Mouse (Mus musculus): ENCODE data around the gene Ankrd45. TPM values are rescaled to one million over a fixed set of nuclear protein-coding genes. Genes with fewer than 3 reads are reported as not detected.
A peak's percentile ranks its signal among the peaks of the same experiment; 100 is the strongest.

Gene Ankrd45
- polyA plus RNA-seq (2016; fragmentation: Nextera tagmentation; extraction: Ambion mirVana): 10.0 and 10.4 TPM in 2 replicates

- no peak within 1 kb of the TSS for H3K27ac ChIP-seq
- no peaks in the 10 kb centered on the region for H3K36me3 ChIP-seq (replicated peaks)
- H3K4me2 ChIP-seq: peak within 1 kb of the TSS; percentile 78
- H3K4me3 ChIP-seq (replicated peaks): peak within 1 kb of the TSS; percentile 51
- 0 out of 2 replicates have a peak, but pooled peaks cover 9% of the 10 kb centered on the region for H3K4me1 ChIP-seq
- no peaks in the 10 kb centered on the region for H3K9me3 ChIP-seq
- 3% methylated on average over 33 of the region's 33 CpGs for WGBS
- peaks cover 4% of the 10 kb centered on the region; the same call in 1 of the 2 replicates for H3K27me3 ChIP-seq
- H3K9ac ChIP-seq: peak within 1 kb of the TSS; percentile 62
- ATAC-seq (ENCODE audit: low FRiP score): peak; percentile 97
These were observed at the start of gene Ankrd45 for GRCm38 (mm10) chr1:161142531-161143159. Gene Ankrd45, plus strand, starts transcription at chr1:161142691.

GRCm38 (mm10) chr1:161099721-161100405 is 42.6 kb upstream of the Ankrd45 start:
- H3K4me1 ChIP-seq: no peaks in the 10 kb centered on the region
- H3K9me3 ChIP-seq: no peaks in the 10 kb centered on the region
- peaks cover 27% of the 10 kb centered on the region for H3K36me3 ChIP-seq (replicated peaks)
- H3K27ac ChIP-seq: no peak overlapping the region
- H3K9ac ChIP-seq: no peak overlapping the region
- no peak overlapping the region for H3K4me3 ChIP-seq (replicated peaks)
- no peak for ATAC-seq (ENCODE audit: low FRiP score)
- no peaks in the 10 kb centered on the region for H3K27me3 ChIP-seq
- WGBS: 95% methylated on average over 4 of the region's 4 CpGs
- no peak overlapping the region for H3K4me2 ChIP-seq

- Histone ChIP-seq H3K4me1 (no peaks in the 10 kb centered on the region), H3K9me3 (no peaks in the 10 kb centered on the region), H3K4me3 (replicated peaks) (no peak overlapping the region), H3K27ac (no peak overlapping the region), H3K27me3 (no peaks in the 10 kb centered on the region), H3K9ac (no peak overlapping the region), H3K36me3 (replicated peaks) (peaks cover 27% of the 10 kb centered on the region), H3K4me2 (no peak overlapping the region)
- WGBS: 81% methylated on average over 1 of the region's 1 CpGs
- ATAC-seq (ENCODE audit: low FRiP score): no peak
These were observed 38.6 kb upstream of the Ankrd45 start for GRCm38 (mm10) chr1:161103842-161104241.

GRCm38 (mm10) chr1:161109216-161109615 is 33.3 kb upstream of the Ankrd45 start:
- Histone ChIP-seq H3K27me3 (no peaks in the 10 kb centered on the region), H3K4me1 (no peaks in the 10 kb centered on the region), H3K4me3 (replicated peaks) (no peak overlapping the region), H3K9ac (no peak overlapping the region), H3K27ac (no peak overlapping the region), H3K9me3 (no peaks in the 10 kb centered on the region), H3K36me3 (replicated peaks) (peaks cover 15% of the 10 kb centered on the region), H3K4me2 (no peak overlapping the region)
- WGBS: 87% methylated on average over 8 of the region's 8 CpGs
- ATAC-seq (ENCODE audit: low FRiP score): no peak

GRCm38 (mm10) chr1:161114591-161114990 is 27.9 kb upstream of the Ankrd45 start:
- H3K9ac ChIP-seq: no peak overlapping the region
- no peaks in the 10 kb centered on the region for H3K4me1 ChIP-seq
- H3K9me3 ChIP-seq: no peaks in the 10 kb centered on the region
- no peaks in the 10 kb centered on the region for H3K27me3 ChIP-seq
- H3K27ac ChIP-seq: no peak overlapping the region
- H3K36me3 ChIP-seq (replicated peaks): peaks cover under 1% of the 10 kb centered on the region; the same call in 1 of the 2 replicates
- no peak for ATAC-seq (ENCODE audit: low FRiP score)
- H3K4me2 ChIP-seq: no peak overlapping the region
- no peak overlapping the region for H3K4me3 ChIP-seq (replicated peaks)

GRCm38 (mm10) chr1:161122661-161123418 is 19.7 kb upstream of the Ankrd45 start:
- H3K9ac ChIP-seq: no peak overlapping the region
- H3K4me3 ChIP-seq (replicated peaks): no peak overlapping the region
- H3K27me3 ChIP-seq: no peaks in the 10 kb centered on the region
- no peaks in the 10 kb centered on the region for H3K9me3 ChIP-seq
- peaks cover 10% of the 10 kb centered on the region for H3K36me3 ChIP-seq (replicated peaks)
- ATAC-seq (ENCODE audit: low FRiP score): no peak
- H3K4me2 ChIP-seq: no peak overlapping the region
- WGBS: 90% methylated on average over 10 of the region's 10 CpGs
- H3K4me1 ChIP-seq: no peaks in the 10 kb centered on the region
- H3K27ac ChIP-seq: no peak overlapping the region

- 81% methylated on average over 1 of the region's 1 CpGs for WGBS
- ATAC-seq (ENCODE audit: low FRiP score): no peak
- Histone ChIP-seq H3K9ac (no peak overlapping the region), H3K27me3 (no peaks in the 10 kb centered on the region), H3K4me2 (no peak overlapping the region), H3K9me3 (no peaks in the 10 kb centered on the region), H3K4me1 (peaks cover 13% of the 10 kb centered on the region), H3K4me3 (replicated peaks) (no peak overlapping the region), H3K36me3 (replicated peaks) (peaks cover 5% of the 10 kb centered on the region; the same call in 1 of the 2 replicates), H3K27ac (no peak overlapping the region)
These were observed 16.0 kb upstream of the Ankrd45 start for GRCm38 (mm10) chr1:161126461-161126860.

GRCm38 (mm10) chr1:161130726-161131664 is 11.5 kb upstream of the Ankrd45 start, which contains the start of gene Klhl20:
Gene Klhl20, minus strand, starts transcription at chr1:161131511.
- Histone ChIP-seq H3K36me3 (replicated peaks) (peaks cover 5% of the 10 kb centered on the region; the same call in 1 of the 2 replicates), H3K9ac (peak within 1 kb of the TSS; percentile 88), H3K4me1 (peaks cover 13% of the 10 kb centered on the region), H3K4me3 (replicated peaks) (peak within 1 kb of the TSS; percentile 84), H3K27ac (peak within 1 kb of the TSS; percentile 80), H3K27me3 (peaks cover 5% of the 10 kb centered on the region; the same call in 1 of the 2 replicates), H3K9me3 (no peaks in the 10 kb centered on the region), H3K4me2 (peak within 1 kb of the TSS; percentile 75)
- 1% methylated on average over 41 of the region's 41 CpGs for WGBS
- peak; percentile 96 for ATAC-seq (ENCODE audit: low FRiP score)

- H3K4me1 ChIP-seq: 0 out of 2 replicates have a peak, but pooled peaks cover 9% of the 10 kb centered on the region
- no peaks in the 10 kb centered on the region for H3K36me3 ChIP-seq (replicated peaks)
- H3K27ac ChIP-seq: no peak overlapping the region
- ATAC-seq (ENCODE audit: low FRiP score): no peak
- H3K4me3 ChIP-seq (replicated peaks): no peak overlapping the region
- no peaks in the 10 kb centered on the region for H3K9me3 ChIP-seq
- WGBS: 89% methylated on average over 2 of the region's 2 CpGs
- no peak overlapping the region for H3K4me2 ChIP-seq
- no peak overlapping the region for H3K9ac ChIP-seq
- H3K27me3 ChIP-seq: peaks cover 4% of the 10 kb centered on the region; the same call in 1 of the 2 replicates
These were observed 3.0 kb upstream of the Ankrd45 start for GRCm38 (mm10) chr1:161139496-161139895.

GRCm38 (mm10) chr1:161140026-161140762 is 2.3 kb upstream of the Ankrd45 start:
- H3K9me3 ChIP-seq: no peaks in the 10 kb centered on the region
- 89% methylated on average over 9 of the region's 9 CpGs for WGBS
- no peak overlapping the region for H3K9ac ChIP-seq
- peaks cover 4% of the 10 kb centered on the region; the same call in 1 of the 2 replicates for H3K27me3 ChIP-seq
- no peak overlapping the region for H3K4me3 ChIP-seq (replicated peaks)
- ATAC-seq (ENCODE audit: low FRiP score): no peak
- no peaks in the 10 kb centered on the region for H3K36me3 ChIP-seq (replicated peaks)
- 0 out of 2 replicates have a peak, but pooled peaks cover 9% of the 10 kb centered on the region for H3K4me1 ChIP-seq
- no peak overlapping the region for H3K27ac ChIP-seq
- H3K4me2 ChIP-seq: no peak overlapping the region

- WGBS: 93% methylated on average over 7 of the region's 7 CpGs
- no peak overlapping the region for H3K27ac ChIP-seq
- H3K36me3 ChIP-seq (replicated peaks): no peaks in the 10 kb centered on the region
- H3K4me3 ChIP-seq (replicated peaks): no peak overlapping the region; the same call in 1 of the 2 replicates
- peaks cover 4% of the 10 kb centered on the region; the same call in 1 of the 2 replicates for H3K27me3 ChIP-seq
- H3K4me2 ChIP-seq: peak overlapping the region; percentile 78; the same call in 1 of the 2 replicates
- H3K9me3 ChIP-seq: no peaks in the 10 kb centered on the region
- no peak overlapping the region for H3K9ac ChIP-seq
- H3K4me1 ChIP-seq: 0 out of 2 replicates have a peak, but pooled peaks cover 9% of the 10 kb centered on the region
- ATAC-seq (ENCODE audit: low FRiP score): no peak
These were observed 725 bp downstream of the Ankrd45 start for GRCm38 (mm10) chr1:161143216-161143615.
